Mouse (Mus musculus): ENCODE data around the gene Ccdc96. TPM values are rescaled to one million over a fixed set of nuclear protein-coding genes. Genes with fewer than 3 reads are reported as not detected.

The Ccdc96 gene
- polyA plus RNA-seq, 1 experiment = 1.0 TPM

GRCm38 (mm10) chr5:36462810-36463209 is 21.6 kb upstream of the Ccdc96 start:
- Histone ChIP-seq H3K4me1 (ENCODE audit: control insufficient read depth, insufficient read depth, low read length) (peaks cover 4% of the 10 kb centered on the region; the same call in 1 of the 2 replicates), H3K27ac (ENCODE audit: insufficient read depth, low read length) (no peak overlapping the region), H3K27me3 (ENCODE audit: control insufficient read depth, insufficient read depth, low read length) (no peaks in the 10 kb centered on the region), H3K4me3 (replicated peaks; ENCODE audit: insufficient read depth, low read depth, low read length) (no peak overlapping the region)
- TF ChIP-seq POLR2A (IDR thresholded peaks at IDR 0.05; ENCODE audit: borderline replicate concordance, insufficient read depth, low read length) (no peak), CTCF (IDR thresholded peaks at IDR 0.05; ENCODE audit: borderline replicate concordance, insufficient read depth, low read depth, low read length) (peak; percentile 88)
- DNase-seq = peak; percentile 68 to 82
- 11% methylated on average over 7 of the region's 7 CpGs for WGBS

GRCm38 (mm10) chr5:36463391-36463790 is 21.0 kb upstream of the Ccdc96 start:
- TF ChIP-seq CTCF (IDR thresholded peaks at IDR 0.05; ENCODE audit: borderline replicate concordance, insufficient read depth, low read depth, low read length) (no peak), POLR2A (IDR thresholded peaks at IDR 0.05; ENCODE audit: borderline replicate concordance, insufficient read depth, low read length) (no peak)
- no peak for DNase-seq
- H3K4me3 ChIP-seq (replicated peaks; ENCODE audit: insufficient read depth, low read depth, low read length) = no peak overlapping the region
- no peak overlapping the region for H3K27ac ChIP-seq (ENCODE audit: insufficient read depth, low read length)
- no peaks in the 10 kb centered on the region for H3K27me3 ChIP-seq (ENCODE audit: control insufficient read depth, insufficient read depth, low read length)
- H3K4me1 ChIP-seq (ENCODE audit: control insufficient read depth, insufficient read depth, low read length) = peaks cover 4% of the 10 kb centered on the region; the same call in 1 of the 2 replicates
- WGBS = 41% methylated on average over 5 of the region's 5 CpGs

GRCm38 (mm10) chr5:36464709-36465661 is 19.4 kb upstream of the Ccdc96 start, which contains the start of gene Grpel1:
TSS of gene Grpel1 (plus strand) at chr5:36464998.
- Histone ChIP-seq H3K27me3 (ENCODE audit: control insufficient read depth, insufficient read depth, low read length) (no peaks in the 10 kb centered on the region), H3K4me1 (ENCODE audit: control insufficient read depth, insufficient read depth, low read length) (peaks cover 4% of the 10 kb centered on the region; the same call in 1 of the 2 replicates), H3K27ac (ENCODE audit: insufficient read depth, low read length) (peak within 1 kb of the TSS; percentile 39), H3K4me3 (replicated peaks; ENCODE audit: insufficient read depth, low read depth, low read length) (peak within 1 kb of the TSS; percentile 92)
- peak; percentile 96 to 100 for DNase-seq
- WGBS = under 1% methylated on average over 67 of the region's 68 CpGs
- TF ChIP-seq POLR2A (IDR thresholded peaks at IDR 0.05; ENCODE audit: borderline replicate concordance, insufficient read depth, low read length) = peak; percentile 96
- no peak for TF ChIP-seq CTCF (IDR thresholded peaks at IDR 0.05; ENCODE audit: borderline replicate concordance, insufficient read depth, low read depth, low read length)

- no peak for DNase-seq
- Histone ChIP-seq H3K4me1 (ENCODE audit: control insufficient read depth, insufficient read depth, low read length) (peaks cover 4% of the 10 kb centered on the region; the same call in 1 of the 2 replicates), H3K27me3 (ENCODE audit: control insufficient read depth, insufficient read depth, low read length) (no peaks in the 10 kb centered on the region), H3K4me3 (replicated peaks; ENCODE audit: insufficient read depth, low read depth, low read length) (peak overlapping the region; percentile 85), H3K27ac (ENCODE audit: insufficient read depth, low read length) (no peak overlapping the region)
- TF ChIP-seq POLR2A (IDR thresholded peaks at IDR 0.05; ENCODE audit: borderline replicate concordance, insufficient read depth, low read length) (no peak), CTCF (IDR thresholded peaks at IDR 0.05; ENCODE audit: borderline replicate concordance, insufficient read depth, low read depth, low read length) (no peak)
- WGBS = 28% methylated on average over 8 of the region's 8 CpGs
Measured at GRCm38 (mm10) chr5:36465889-36466288, 18.5 kb upstream of the Ccdc96 start.

- DNase-seq = no peak
- TF ChIP-seq CTCF (IDR thresholded peaks at IDR 0.05; ENCODE audit: borderline replicate concordance, insufficient read depth, low read depth, low read length) = no peak
- no peak for TF ChIP-seq POLR2A (IDR thresholded peaks at IDR 0.05; ENCODE audit: borderline replicate concordance, insufficient read depth, low read length)
- Histone ChIP-seq H3K4me1 (ENCODE audit: control insufficient read depth, insufficient read depth, low read length) (no peaks in the 10 kb centered on the region), H3K27me3 (ENCODE audit: control insufficient read depth, insufficient read depth, low read length) (no peaks in the 10 kb centered on the region), H3K27ac (ENCODE audit: insufficient read depth, low read length) (no peak overlapping the region), H3K4me3 (replicated peaks; ENCODE audit: insufficient read depth, low read depth, low read length) (no peak overlapping the region)
- 89% methylated on average over 8 of the region's 8 CpGs for WGBS
Measured at GRCm38 (mm10) chr5:36471206-36471605, 13.2 kb upstream of the Ccdc96 start.

GRCm38 (mm10) chr5:36472876-36473655 is 11.3 kb upstream of the Ccdc96 start:
- no peak for DNase-seq
- Histone ChIP-seq H3K27me3 (ENCODE audit: control insufficient read depth, insufficient read depth, low read length) (no peaks in the 10 kb centered on the region), H3K4me1 (ENCODE audit: control insufficient read depth, insufficient read depth, low read length) (no peaks in the 10 kb centered on the region), H3K27ac (ENCODE audit: insufficient read depth, low read length) (no peak overlapping the region), H3K4me3 (replicated peaks; ENCODE audit: insufficient read depth, low read depth, low read length) (no peak overlapping the region)
- TF ChIP-seq CTCF (IDR thresholded peaks at IDR 0.05; ENCODE audit: borderline replicate concordance, insufficient read depth, low read depth, low read length) = no peak
- TF ChIP-seq POLR2A (IDR thresholded peaks at IDR 0.05; ENCODE audit: borderline replicate concordance, insufficient read depth, low read length) = no peak
- 64% methylated on average over 4 of the region's 4 CpGs for WGBS

GRCm38 (mm10) chr5:36474283-36474682 is 10.1 kb upstream of the Ccdc96 start:
- no peak overlapping the region for H3K27ac ChIP-seq (ENCODE audit: insufficient read depth, low read length)
- 88% methylated on average over 5 of the region's 5 CpGs for WGBS
- peak; percentile 59 to 67 for DNase-seq
- no peak overlapping the region for H3K4me3 ChIP-seq (replicated peaks; ENCODE audit: insufficient read depth, low read depth, low read length)
- H3K27me3 ChIP-seq (ENCODE audit: control insufficient read depth, insufficient read depth, low read length) = no peaks in the 10 kb centered on the region
- TF ChIP-seq POLR2A (IDR thresholded peaks at IDR 0.05; ENCODE audit: borderline replicate concordance, insufficient read depth, low read length) = no peak
- peak; percentile 83 for TF ChIP-seq CTCF (IDR thresholded peaks at IDR 0.05; ENCODE audit: borderline replicate concordance, insufficient read depth, low read depth, low read length)
- H3K4me1 ChIP-seq (ENCODE audit: control insufficient read depth, insufficient read depth, low read length) = peaks cover 5% of the 10 kb centered on the region; the same call in 1 of the 2 replicates
